Mouse (Mus musculus): ENCODE results near the gene Doc2a. TPM values are rescaled to one million over a fixed set of nuclear protein-coding genes. Genes with fewer than 3 reads are reported as not detected.

Gene Doc2a
- polyA plus RNA-seq (2012; rRNA removed): 9.8 and 10.8 TPM in 2 replicates

DNA sequence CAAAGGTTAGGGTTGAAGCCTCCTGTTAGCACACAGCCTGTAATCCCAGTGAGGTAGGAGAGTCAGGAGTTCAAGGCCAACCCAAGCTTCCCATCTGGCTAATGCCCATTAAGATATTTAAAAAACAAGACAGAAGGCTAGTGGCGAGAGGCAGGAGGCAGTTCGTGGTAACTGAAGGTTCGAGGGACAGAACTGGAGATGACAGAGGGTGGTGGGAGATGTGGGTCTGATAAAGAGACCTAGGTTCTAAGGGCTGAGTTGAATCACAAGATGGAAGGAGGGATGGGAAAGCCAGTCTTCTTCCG is at the start of gene Doc2a:
Doc2a (plus strand) TSS at position 301 of the 305 bp plus-strand sequence.

DNA sequence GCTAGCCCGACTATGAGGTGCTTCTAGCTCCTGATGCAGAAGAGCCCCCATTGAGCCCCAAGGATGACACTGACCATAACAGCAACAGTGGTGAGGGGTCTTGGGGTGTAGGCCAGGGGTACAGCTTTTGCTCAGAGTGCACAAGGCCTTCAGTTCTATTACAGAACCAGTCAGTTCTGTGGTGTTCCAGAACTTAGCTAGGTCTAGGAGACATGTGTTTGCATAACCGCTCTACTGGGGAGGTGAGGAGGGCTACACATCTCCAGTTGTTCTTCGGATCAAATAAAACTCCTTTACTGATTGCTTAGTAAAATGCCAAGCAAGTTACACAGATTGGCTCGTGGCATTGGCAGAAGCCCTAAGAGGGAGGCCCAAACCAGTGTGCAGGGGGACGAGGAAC is 15.7 kb upstream of the Doc2a start, which contains the start of gene 4930451I11Rik:
4930451I11Rik (minus strand) TSS at position 101 of the 400 bp plus-strand sequence.

DNA sequence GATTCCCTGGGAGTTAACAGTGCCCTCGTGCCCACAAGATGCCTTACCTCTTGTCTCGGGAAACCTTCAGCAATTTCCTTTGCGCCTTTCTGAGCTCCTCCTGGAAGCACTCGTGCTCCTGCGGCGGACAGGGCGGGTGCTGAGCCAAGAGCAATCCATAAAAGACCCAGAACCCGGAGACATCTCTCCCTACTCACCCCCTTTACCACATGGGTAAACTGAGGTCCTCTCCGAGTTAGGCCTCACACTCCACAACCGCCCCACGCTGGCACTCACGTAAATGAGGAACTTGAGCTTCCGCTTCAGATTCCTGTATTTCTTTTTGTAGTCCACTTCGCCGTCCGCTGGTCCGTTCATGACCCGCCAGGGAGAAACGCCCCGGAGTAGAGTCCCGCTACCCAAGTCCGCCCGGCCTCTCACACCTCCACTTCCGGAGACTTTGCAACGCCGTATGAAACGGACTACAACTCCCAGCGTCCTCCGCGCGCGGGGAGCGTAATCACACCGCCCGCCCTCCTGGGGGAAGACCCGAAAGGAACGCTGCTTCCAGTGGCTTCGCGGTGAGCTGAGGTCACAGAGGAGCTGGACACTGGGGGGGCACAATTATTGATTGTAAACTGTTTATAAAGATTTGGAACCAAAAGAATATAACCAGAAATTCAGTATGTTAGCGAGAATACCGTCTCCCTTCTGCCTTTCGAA is 14.4 kb downstream of the Doc2a start, which contains the start of gene Hirip3:
Hirip3 (plus strand) TSS at position 544 of the 702 bp plus-strand sequence.

DNA sequence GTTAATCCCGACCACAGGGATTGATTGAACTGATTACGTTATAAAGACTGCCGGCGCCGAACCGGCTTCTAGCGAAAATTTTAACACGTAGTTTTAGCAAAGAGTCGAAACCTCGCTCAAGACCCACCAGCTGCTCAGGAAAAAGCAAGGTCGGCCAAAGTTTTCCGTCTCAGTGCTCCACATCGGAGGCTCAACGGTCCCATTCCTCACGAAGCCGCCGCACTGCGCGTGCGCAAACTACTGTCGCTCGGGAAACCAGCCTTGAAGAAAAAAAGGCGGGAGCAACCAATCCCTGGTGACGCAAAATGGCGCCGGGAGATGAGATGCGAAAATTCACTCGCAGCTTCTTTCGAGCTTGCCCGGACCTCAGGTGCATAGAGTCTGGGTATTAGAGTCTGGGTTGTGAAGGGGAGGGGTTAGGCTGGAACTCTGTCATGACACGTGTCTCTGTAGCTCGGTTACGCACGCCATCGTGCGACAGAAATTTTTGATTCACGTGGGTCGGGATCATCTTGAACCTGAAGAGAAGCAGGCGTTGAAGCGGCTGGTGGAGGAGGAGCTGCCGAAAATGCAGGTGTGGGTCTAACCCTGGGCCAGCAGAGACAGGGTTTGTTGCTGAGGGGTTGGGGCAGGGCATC is 15.1 kb downstream of the Doc2a start, which contains the start of gene Ino80e:
Ino80e (minus strand) TSS at position 231 of the 638 bp plus-strand sequence.

DNA sequence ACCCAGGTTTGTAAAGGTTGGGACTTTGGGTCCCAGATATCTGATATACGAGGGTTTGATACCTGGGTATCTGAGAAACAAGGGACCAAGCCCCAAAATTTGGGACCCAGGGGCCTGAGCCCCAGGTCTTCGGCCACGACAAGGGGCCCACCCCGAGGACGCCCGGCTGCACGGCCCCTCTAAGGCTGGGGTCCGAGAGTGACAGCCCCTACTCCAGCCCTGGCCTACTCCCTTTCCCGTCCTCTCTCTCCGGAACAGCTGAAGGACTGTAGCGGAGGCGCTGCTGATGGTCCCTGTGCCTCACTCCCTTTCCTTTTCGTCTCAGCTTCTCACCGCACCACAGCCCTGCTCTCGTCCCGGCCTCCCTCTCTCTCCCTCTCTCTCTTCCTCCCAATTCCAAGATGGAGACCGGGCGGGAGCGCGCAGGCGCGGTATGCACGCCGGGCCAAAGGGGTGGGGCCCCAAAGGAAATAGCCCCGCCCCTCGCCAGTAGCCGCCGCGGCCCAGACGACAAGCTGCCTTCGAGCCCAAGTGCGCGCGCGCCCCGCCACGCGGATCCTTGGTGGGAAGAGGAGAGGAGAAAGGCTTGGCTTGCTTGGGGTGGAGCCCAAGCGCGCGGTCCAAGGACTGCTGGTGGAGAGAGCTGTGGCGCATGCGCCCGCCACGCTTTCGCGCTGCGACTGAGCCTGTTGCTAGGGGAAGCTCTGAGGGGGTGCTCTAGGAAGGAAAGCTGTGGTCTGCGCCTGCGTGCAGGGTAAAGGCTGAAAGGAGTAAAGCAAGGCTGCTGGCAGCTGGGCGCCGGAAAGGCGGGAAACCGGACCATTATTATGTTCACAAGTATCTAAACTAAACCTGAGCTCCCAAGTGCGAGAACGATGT is 37.3 kb downstream of the Doc2a start, which contains the start of gene Taok2:
Taok2 (minus strand) TSS at position 418 of the 879 bp plus-strand sequence.

Other genes starting within 250 kb of the Doc2a start
- gene Nupr1, start 216.6 kb upstream of the Doc2a start, polyA plus RNA-seq (2012; rRNA removed): 7.5 and 10.1 TPM in 2 replicates
- 57.0 and 60.0 TPM in 2 replicates for gene Sgf29, start 198.1 kb upstream of the Doc2a start, polyA plus RNA-seq (2012; rRNA removed)
- 2.0 and 3.4 TPM in 2 replicates for gene Sult1a1, start 171.0 kb upstream of the Doc2a start, polyA plus RNA-seq (2012; rRNA removed)
- 60.3 and 69.1 TPM in 2 replicates for gene Bola2, start 152.0 kb upstream of the Doc2a start, polyA plus RNA-seq (2012; rRNA removed)
- gene Slx1b, start 151.6 kb upstream of the Doc2a start, polyA plus RNA-seq (2012; rRNA removed): 43.9 and 47.4 TPM in 2 replicates
- gene Coro1a, start 139.6 kb upstream of the Doc2a start, polyA plus RNA-seq (2012; rRNA removed): 87.6 and 91.0 TPM in 2 replicates
- gene Mapk3, start 87.8 kb upstream of the Doc2a start, polyA plus RNA-seq (2012; rRNA removed): 176 and 184 TPM in 2 replicates
- 10.8 and 13.6 TPM in 2 replicates for gene Gdpd3, start 81.1 kb upstream of the Doc2a start, polyA plus RNA-seq (2012; rRNA removed)
- 193 and 202 TPM in 2 replicates for gene Ypel3, start 70.5 kb upstream of the Doc2a start, polyA plus RNA-seq (2012; rRNA removed)
- 1.8 and 1.9 TPM in 2 replicates for gene Tbx6, start 65.9 kb upstream of the Doc2a start, polyA plus RNA-seq (2012; rRNA removed)
- 212 and 213 TPM in 2 replicates for gene Ppp4c, start 54.9 kb upstream of the Doc2a start, polyA plus RNA-seq (2012; rRNA removed)
- 145 and 162 TPM in 2 replicates for gene Fam57b, start 49.7 kb upstream of the Doc2a start, polyA plus RNA-seq (2012; rRNA removed)
- not detected in 2 replicates for gene 4930451I11Rik, start 15.8 kb upstream of the Doc2a start, polyA plus RNA-seq (2012; rRNA removed)
- gene Hirip3, start 14.6 kb downstream of the Doc2a start, polyA plus RNA-seq (2012; rRNA removed): 94.8 and 104 TPM in 2 replicates
- 82.6 and 86.4 TPM in 2 replicates for gene Ino80e, start 15.0 kb downstream of the Doc2a start, polyA plus RNA-seq (2012; rRNA removed)
- gene Taok2, start 37.3 kb downstream of the Doc2a start, polyA plus RNA-seq (2012; rRNA removed): 103 and 114 TPM in 2 replicates
- 30.6 and 32.0 TPM in 2 replicates for gene Tmem219, start 75.5 kb downstream of the Doc2a start, polyA plus RNA-seq (2012; rRNA removed)
- gene Kctd13, start 81.5 kb downstream of the Doc2a start, polyA plus RNA-seq (2012; rRNA removed): 88.9 and 93.8 TPM in 2 replicates
- gene Asphd1, start 102.2 kb downstream of the Doc2a start, polyA plus RNA-seq (2012; rRNA removed): 16.9 and 17.6 TPM in 2 replicates
- gene Sez6l2, start 103.1 kb downstream of the Doc2a start, polyA plus RNA-seq (2012; rRNA removed): 72.8 and 76.2 TPM in 2 replicates
- 126 and 133 TPM in 2 replicates for gene Cdipt, start 128.5 kb downstream of the Doc2a start, polyA plus RNA-seq (2012; rRNA removed)
- gene Cdiptos, start 128.7 kb downstream of the Doc2a start, polyA plus RNA-seq (2012; rRNA removed): 0.85 and 0.95 TPM in 2 replicates
- gene Mvp, start 167.2 kb downstream of the Doc2a start, polyA plus RNA-seq (2012; rRNA removed): 3.9 and 5.7 TPM in 2 replicates
- 1.4 and 1.5 TPM in 2 replicates for gene Pagr1b, start 169.1 kb downstream of the Doc2a start, polyA plus RNA-seq (2012; rRNA removed)
- gene Pagr1a, start 169.9 kb downstream of the Doc2a start, polyA plus RNA-seq (2012; rRNA removed): 15.3 and 18.9 TPM in 2 replicates
- 111 and 124 TPM in 2 replicates for gene Gm42742, start 173.7 kb downstream of the Doc2a start, polyA plus RNA-seq (2012; rRNA removed)
- 54.6 and 70.1 TPM in 2 replicates for gene Prrt2, start 173.8 kb downstream of the Doc2a start, polyA plus RNA-seq (2012; rRNA removed)
- gene Maz, start 179.6 kb downstream of the Doc2a start, polyA plus RNA-seq (2012; rRNA removed): 309 and 326 TPM in 2 replicates
- 42.4 and 56.6 TPM in 2 replicates for gene Kif22, start 195.1 kb downstream of the Doc2a start, polyA plus RNA-seq (2012; rRNA removed)
- 0.10 TPM in 1 of 2 replicates, not detected in the other for gene Zg16, start 239.9 kb downstream of the Doc2a start, polyA plus RNA-seq (2012; rRNA removed)
- gene AI467606, start 243.9 kb downstream of the Doc2a start, polyA plus RNA-seq (2012; rRNA removed): 2.1 TPM in 2 replicates

Data from central nervous system, embryonic 14 days (tissue).